Mouse (Mus musculus) heart, adult 18-20 months (tissue): ENCODE measurements around the gene Zfp786. TPM values are rescaled to one million over a fixed set of nuclear protein-coding genes. Genes with fewer than 3 reads are reported as not detected.
A peak's percentile ranks its signal among the peaks of the same experiment; 100 is the strongest.

Experiments
- DNase-seq, 2 experiments: peaks; one replicate each; pipeline ENCODE4 v3.0.0; 2021 to 2022; ENCODE audit warnings: mixed read lengths in 1 of 2
- total RNA-seq, 2 experiments: library from RNA; stranded (reverse); gene quantifications; 2 replicates each; pipeline ENCODE4 v1.2.3; 2021

Gene Zfp786
- total RNA-seq, 2 experiments from 2014 or later = 0.52 to 0.85 TPM

DNA sequence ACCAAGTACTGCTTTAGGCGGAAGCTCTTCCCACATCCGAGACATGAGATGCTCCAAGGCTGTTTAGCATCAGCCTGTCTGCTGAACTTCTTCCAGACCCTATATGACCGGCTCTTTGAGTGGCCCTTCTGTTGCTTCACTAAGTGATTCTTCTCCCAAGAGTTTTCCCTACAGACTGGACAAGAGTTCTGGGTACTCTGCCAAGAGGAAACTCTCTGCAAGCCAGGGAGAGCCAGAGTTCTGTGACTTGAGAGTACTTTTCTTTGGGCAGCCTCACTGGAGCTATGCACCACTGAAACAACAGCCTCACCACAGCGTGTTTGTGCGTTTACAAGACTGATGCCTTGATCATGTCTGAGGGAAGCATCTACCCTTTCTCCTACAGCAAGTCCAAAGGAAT lies 9.4 kb downstream of the Zfp786 start:
- DNase-seq = no peak

DNA sequence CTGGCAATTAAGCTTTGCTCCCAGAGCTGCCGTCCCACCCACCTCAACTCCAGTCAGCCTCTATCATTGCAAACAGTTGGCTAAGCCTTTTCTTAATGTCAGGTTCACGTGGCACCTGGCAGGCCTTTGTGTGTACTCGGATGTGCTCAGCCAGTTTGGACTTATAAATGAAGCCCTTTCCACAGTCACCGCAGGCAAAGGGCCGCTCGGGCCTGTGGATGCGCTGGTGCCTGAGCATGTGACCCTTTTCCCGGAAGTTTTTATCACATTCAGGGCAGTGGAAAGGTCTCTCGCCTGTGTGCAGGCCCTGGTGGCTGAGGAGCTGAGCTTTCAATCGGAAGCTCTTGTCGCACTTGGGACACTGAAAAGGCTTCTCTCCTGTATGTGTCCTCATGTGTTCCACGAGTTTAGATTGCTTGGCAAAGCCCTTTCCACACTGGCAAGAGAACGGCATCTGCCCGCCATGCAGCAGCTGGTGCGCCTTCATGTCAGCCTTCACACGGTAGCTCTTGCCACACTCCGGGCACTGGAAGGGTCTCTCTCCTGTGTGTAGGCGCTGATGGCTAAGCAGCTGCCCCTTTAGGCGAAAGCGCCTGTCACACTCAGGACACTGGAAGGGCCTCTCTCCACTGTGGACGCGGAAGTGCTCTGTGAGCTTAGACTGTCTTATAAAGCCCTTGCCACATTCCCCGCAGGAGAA lies 10.9 kb downstream of the Zfp786 start:
- DNase-seq = no peak

GRCm38 (mm10) chr6:47818721-47819120 lies 11.9 kb downstream of the Zfp786 start:
- DNase-seq = no peak

GRCm38 (mm10) chr6:47816151-47816550 lies 14.5 kb downstream of the Zfp786 start:
- no peak for DNase-seq

DNA sequence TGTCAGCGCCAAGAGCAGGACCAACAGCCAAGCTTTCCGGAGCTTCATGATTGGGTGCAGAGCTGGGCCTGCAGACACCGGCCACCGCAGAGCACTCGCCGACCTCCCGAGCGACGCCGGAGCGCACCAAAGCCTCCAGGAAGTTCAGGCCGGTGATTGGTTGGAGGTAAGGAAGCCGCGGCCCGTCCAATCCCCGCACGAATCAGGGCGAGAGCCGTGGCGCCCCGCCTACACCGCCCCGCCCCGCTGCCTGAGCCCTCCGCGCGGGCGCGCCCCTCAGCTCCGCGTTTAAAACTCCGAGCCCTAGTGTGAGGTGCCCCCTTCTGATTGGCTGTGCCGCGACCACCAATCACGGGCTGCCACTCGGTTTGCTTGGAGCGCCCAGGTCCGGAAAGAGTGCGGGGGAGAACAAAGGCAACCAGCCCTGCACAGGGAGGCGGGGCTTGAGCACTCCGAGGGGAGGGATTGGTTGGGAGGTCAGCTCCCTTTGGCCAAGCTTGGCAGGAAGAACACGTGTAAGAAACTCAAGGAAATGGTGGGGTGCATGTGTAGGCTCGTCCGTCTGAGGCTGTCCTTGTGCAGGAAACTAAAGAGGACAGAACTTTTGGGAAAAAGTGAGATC lies 17.3 kb downstream of the Zfp786 start, which contains the start of gene Pdia4:
TSS of gene Pdia4 (minus strand) at position 174 of the 622 bp plus-strand sequence.
- DNase-seq = peak; percentile 97 to 100

GRCm38 (mm10) chr6:47812271-47812915 lies 18.3 kb downstream of the Zfp786 start:
- DNase-seq = no peak

GRCm38 (mm10) chr6:47811324-47811723 lies 19.3 kb downstream of the Zfp786 start:
- DNase-seq = no peak

DNA sequence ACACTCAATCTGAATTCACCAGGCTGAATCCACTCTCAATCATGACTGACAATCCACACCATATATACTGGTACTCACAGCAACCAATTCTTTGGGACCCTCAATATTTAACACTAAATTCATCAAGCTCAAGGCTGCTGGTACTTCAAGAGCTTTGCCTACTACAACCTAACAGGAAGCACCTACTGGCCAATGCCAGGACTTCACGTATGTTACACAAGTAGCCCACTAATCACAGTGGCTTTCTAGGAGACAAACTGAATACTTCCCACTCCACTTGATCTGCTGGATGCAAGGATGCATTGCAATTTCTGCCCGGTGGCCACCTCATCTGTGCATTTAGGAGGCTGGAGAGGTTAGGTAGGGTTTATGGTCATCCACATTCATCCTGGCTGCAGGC lies 20.5 kb downstream of the Zfp786 start:
- DNase-seq = no peak

- DNase-seq = no peak
Observed at GRCm38 (mm10) chr6:47809053-47809452, 21.6 kb downstream of the Zfp786 start.

- DNase-seq = no peak
Observed at GRCm38 (mm10) chr6:47808545-47808944, 22.1 kb downstream of the Zfp786 start.

DNA sequence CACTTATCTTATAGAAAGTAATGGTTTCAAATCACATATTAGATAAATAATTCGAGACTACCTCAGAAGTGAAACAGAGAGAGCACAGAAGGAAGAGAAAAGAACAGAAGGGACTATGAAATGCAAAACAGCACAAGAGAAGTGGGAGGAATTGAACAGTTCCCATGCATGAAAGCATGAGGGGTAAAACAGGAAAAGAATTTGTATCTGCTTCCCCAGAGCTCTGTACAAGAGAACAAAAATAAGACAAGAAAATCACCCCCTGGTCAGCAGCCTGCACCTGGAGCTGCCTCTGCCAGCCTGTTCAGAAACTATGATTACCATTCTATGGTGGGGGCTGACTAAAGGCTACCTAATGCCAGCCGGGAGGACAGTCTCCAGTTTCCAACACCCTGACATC lies 23.2 kb downstream of the Zfp786 start:
- DNase-seq = no peak

DNA sequence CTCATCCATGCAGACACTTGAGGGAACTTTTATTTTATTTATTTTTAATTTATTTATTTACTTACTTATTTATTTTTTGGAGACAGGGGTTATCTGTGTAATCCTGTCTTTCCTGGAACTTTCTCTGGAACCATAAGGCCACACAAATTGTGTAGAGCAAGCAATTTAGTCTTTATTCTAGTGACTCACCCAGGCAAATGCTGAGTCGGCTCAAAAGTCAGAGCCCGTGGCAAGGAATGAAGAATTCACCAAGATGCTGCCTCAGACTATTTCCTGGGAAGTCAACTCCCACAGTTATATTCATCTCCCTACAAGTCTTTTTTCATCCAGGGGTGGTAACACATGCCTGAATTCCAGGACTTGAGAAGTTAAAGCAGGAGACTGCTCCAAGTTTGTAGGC lies 25.1 kb downstream of the Zfp786 start:
- DNase-seq = no peak

- DNase-seq = peak; percentile 66 to 70
Observed at GRCm38 (mm10) chr6:47799079-47799478, 31.6 kb downstream of the Zfp786 start.

DNA sequence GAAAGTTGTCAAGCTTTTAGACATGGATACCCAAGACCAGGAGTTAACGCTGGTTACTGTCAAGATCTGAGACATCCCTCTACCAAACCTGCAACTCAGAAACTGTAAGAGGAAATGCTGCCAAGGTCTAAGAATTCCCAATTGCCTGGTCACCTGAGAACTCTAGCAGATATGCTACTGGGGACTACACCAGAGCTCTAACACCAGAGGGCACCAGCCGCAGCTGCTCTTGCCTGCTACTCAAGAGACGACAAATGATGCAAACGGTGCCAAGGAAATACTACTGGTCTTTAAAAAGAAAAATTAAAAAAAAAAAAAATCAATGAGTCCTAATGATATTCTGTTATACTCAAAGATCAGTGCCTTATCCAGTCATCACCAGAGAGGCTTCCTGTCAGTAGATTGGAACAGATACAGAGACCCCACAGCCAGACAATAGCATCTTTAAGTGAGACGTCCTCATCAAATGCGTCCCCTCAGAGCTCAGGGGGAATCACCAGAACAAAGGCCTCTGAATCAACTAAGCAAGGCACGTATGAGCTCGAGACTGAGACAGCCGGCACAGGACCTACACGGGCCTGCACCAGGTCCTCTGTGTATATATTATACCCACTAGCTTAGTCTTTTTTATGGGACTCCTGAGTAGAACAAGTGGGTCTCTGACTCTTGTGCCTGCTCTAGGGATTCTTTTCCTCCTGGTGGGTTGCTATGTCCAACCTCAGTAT lies 36.4 kb downstream of the Zfp786 start:
- peak in 1 of 2 experiments; percentile 28 for DNase-seq

DNA sequence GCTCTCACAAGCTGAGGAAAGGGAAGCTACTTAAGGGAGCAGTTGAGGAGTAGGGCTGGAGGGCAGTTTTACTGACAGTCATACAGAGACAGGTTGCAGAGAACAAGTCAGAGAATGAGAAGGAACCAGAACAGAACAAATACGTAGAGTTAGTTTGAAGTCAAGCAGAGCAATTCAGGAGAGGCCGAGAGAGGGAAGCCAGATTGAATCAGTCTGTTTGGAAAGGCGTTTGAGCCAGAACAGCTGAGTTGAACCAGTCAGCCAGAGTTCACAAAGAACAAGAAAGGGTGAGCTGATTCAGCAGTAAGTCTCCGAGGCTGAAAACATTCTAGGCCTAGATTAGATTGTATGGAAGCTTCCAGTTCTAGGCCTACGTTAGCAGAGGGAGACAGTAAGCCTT lies 37.4 kb downstream of the Zfp786 start:
- no peak for DNase-seq

DNA sequence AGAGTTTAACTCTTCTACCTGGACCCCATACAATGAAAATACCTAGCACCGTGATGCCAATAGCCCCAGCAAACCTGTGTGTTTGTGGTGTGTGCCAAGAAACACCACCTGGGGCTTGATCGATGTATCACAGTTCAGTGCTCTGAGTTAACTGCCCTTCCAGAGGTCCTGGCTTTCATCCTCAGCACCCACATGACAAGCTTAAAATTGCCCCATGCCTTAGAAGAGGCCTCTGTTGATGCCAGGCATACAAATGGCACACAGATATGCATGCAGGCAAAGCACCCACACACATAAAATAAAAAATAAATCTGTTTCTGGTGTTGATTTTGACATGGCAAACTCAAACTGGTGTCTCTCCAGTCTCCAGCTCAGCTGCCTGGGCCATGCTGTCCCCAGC lies 38.1 kb downstream of the Zfp786 start:
- peak in 1 of 2 experiments; percentile 24 for DNase-seq

GRCm38 (mm10) chr6:47790745-47791144 lies 39.9 kb downstream of the Zfp786 start:
- peak in 1 of 2 experiments; percentile 38 for DNase-seq

GRCm38 (mm10) chr6:47788821-47789220 lies 41.8 kb downstream of the Zfp786 start:
- DNase-seq = peak in 1 of 2 experiments; percentile 48

DNA sequence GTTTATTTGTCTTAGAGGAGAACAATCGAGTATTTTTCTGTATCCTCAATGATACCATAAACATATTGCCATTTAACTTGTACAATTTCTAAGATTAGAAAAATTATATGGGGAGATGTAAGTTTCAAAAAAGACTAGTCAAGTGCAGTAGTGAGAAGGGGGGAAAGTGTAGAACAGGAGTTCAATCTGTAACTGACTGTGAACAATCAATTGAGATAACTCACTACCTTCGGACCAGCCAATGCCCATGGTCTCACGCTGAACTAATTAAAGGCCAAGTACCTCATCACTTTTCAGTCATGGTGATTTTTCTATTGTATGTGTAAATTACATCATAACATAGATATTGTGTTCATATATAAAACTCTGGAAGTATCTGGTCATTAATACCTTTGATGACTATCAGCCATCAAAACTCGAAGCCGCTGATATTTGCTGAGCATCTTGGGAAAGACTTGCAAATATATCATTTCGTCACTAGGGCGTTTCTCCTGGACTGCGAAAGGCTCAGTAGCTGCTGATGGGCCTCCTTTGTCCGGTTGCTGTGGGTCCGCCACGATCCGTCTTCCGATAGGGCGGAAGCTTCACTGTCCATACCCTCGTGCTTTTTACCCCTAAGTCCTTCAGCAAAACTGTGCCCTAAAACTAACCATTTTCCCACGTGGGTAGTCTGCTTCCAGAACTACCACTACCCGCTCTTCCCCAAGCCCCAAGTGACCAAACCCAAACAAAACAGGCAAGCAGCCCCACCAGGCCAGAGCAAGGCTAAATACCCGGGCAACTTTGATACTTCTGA lies 42.5 kb downstream of the Zfp786 start:
- peak; percentile 91 to 93 for DNase-seq

DNA sequence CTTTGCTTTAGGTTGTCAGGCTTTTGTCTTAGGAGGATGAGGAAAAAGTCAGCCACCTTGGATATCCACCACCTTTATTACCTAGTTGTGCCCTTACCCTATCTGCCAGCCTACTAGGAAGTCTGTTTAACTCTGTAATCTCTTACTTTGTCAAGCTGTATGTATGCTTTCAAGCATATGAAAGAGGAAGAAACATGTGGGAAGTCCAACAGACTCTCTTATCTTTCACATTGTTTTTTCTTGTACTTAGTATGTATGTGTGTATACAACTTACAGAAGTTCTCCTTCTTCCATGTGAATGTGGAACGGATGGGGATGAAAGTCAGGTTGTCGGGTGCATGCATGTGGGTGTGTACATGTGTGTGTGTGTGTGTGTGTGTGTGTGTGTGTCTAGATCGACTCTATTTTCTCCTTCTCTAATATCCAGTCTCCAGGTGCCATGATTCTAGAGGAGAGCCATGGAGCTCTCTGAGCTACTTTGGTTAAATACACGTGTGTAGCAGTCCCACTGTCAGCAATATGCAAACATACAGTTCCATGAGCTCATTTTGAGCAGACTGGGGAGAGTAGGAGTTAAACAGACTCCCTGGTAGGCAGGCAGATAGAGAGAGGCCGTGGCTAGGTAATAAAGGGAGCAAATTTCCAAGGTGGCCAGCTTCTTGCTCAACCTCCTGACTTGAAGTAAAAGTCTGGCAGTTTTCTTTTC lies 45.8 kb downstream of the Zfp786 start:
- DNase-seq = no peak
